Mouse (Mus musculus): ENCODE results near the gene Gm38431. TPM values are rescaled to one million over a fixed set of nuclear protein-coding genes. Genes with fewer than 3 reads are reported as not detected.
A peak's percentile ranks its signal among the peaks of the same experiment; 100 is the strongest.

Gene Gm38431
- polyA plus RNA-seq, 1 experiment from 2014 or later = 2.0 TPM

DNA sequence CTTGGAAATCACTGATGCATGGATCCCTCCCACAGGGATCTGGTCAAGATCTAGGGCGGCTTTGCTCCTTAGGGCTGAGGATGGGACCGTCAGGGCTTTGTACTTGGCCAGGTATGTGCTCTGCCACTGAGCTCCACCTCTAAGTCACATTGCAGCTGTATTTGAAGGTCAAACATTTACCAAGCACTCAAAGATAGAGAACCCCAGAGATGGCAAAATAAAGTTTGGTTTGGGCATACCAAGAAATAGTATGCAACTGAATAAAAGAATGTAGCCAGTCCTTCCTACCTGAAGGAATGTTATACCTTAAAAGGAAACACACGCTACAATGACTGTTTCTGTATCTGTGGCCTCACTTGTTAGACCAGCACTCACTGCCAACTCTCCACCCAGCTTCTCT is 70.4 kb downstream of the Gm38431 start:
- Histone ChIP-seq H3K9ac (ENCODE audit: low read length) (no peak overlapping the region), H3K4me1 (ENCODE audit: control insufficient read depth, insufficient read depth, low read length) (no peaks in the 10 kb centered on the region), H3K4me2 (ENCODE audit: low read depth, low read length) (no peak overlapping the region), H3K4me3 (ENCODE audit: low read length) (no peak overlapping the region), H3K9me3 (replicated peaks; ENCODE audit: control insufficient read depth, low read length) (no peaks in the 10 kb centered on the region), H3K27ac (ENCODE audit: low read length) (no peak overlapping the region), H3K36me3 (ENCODE audit: control insufficient read depth, insufficient read depth) (no peaks in the 10 kb centered on the region), H3K27me3 (ENCODE audit: control insufficient read depth, insufficient read depth, low read length) (peaks cover 11% of the 10 kb centered on the region)
- no peak for ATAC-seq (replicated peaks; ENCODE audit: extremely low read depth, insufficient read depth, low FRiP score)
- WGBS = 79% methylated on average over 3 of the region's 3 CpGs

DNA sequence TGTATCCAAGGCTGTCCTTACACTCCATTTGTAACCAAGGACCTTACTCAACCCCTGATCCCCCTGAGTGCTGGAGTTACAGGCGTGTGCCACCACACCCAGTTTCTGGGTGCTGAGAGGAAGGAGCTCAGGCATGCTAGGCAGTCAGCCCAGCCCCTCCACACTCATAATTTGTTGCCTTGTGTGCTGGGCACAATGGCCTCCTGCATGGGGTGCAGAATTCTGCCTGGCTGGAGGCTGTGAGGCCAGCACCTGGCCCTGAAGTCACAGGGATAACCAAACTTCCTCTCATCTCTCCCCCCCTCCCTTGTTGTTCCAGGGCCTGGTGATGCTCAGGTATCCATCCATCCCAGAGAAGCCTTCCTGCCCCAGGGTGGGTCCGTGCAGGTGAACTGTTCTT is 73.2 kb downstream of the Gm38431 start:
- H3K9ac ChIP-seq (ENCODE audit: low read length) = no peak overlapping the region
- H3K36me3 ChIP-seq (ENCODE audit: control insufficient read depth, insufficient read depth) = no peaks in the 10 kb centered on the region
- WGBS = 68% methylated on average over 2 of the region's 2 CpGs
- H3K9me3 ChIP-seq (replicated peaks; ENCODE audit: control insufficient read depth, low read length) = no peaks in the 10 kb centered on the region
- H3K4me2 ChIP-seq (ENCODE audit: low read depth, low read length) = no peak overlapping the region
- H3K4me3 ChIP-seq (ENCODE audit: low read length) = no peak overlapping the region
- ATAC-seq (replicated peaks; ENCODE audit: extremely low read depth, insufficient read depth, low FRiP score) = no peak
- H3K27ac ChIP-seq (ENCODE audit: low read length) = no peak overlapping the region
- peaks cover 21% of the 10 kb centered on the region for H3K27me3 ChIP-seq (ENCODE audit: control insufficient read depth, insufficient read depth, low read length)
- H3K4me1 ChIP-seq (ENCODE audit: control insufficient read depth, insufficient read depth, low read length) = peaks cover 13% of the 10 kb centered on the region

MicroRNAs within 50 kb of the gene (microRNA counts, 519-probe panel; counts per million panel counts)
- microRNA mmu-miR-1900 = 2,759 counts per million, percentile 72 among the panel's probes with 10 or more counts

Small RNA genes lying within 50 kb of the gene (microRNA-seq; reads per million reads assigned to microRNA genes)
- not detected for gene Mir1900
- gene Mir7082 = 1.2 reads per million

Other genes starting within 250 kb of the Gm38431 start
- gene A230050P20Rik, start 223.4 kb downstream of the Gm38431 start, polyA plus RNA-seq (2015; fragmentation: Nextera tagmentation; extraction: Ambion mirVana) = 11.4 and 13.4 TPM in 2 replicates
- 3.8 and 4.0 TPM in 2 replicates for gene Angptl6, start 212.3 kb downstream of the Gm38431 start, polyA plus RNA-seq (2015; fragmentation: Nextera tagmentation; extraction: Ambion mirVana)
- gene Ppan, start 203.8 kb downstream of the Gm38431 start, polyA plus RNA-seq (2015; fragmentation: Nextera tagmentation; extraction: Ambion mirVana) = 36.4 and 44.3 TPM in 2 replicates
- gene Eif3g, start 193.4 kb downstream of the Gm38431 start, polyA plus RNA-seq (2015; fragmentation: Nextera tagmentation; extraction: Ambion mirVana) = 208 and 209 TPM in 2 replicates
- gene Dnmt1, start 132.1 kb downstream of the Gm38431 start, polyA plus RNA-seq (2015; fragmentation: Nextera tagmentation; extraction: Ambion mirVana) = 56.1 and 63.1 TPM in 2 replicates
- gene S1pr2, start 115.2 kb downstream of the Gm38431 start, polyA plus RNA-seq (2015; fragmentation: Nextera tagmentation; extraction: Ambion mirVana) = 18.2 and 23.7 TPM in 2 replicates
- 170 and 173 TPM in 2 replicates for gene Mrpl4, start 89.3 kb downstream of the Gm38431 start, polyA plus RNA-seq (2015; fragmentation: Nextera tagmentation; extraction: Ambion mirVana)
- 23.8 and 29.6 TPM in 2 replicates for gene Icam1, start 76.0 kb downstream of the Gm38431 start, polyA plus RNA-seq (2015; fragmentation: Nextera tagmentation; extraction: Ambion mirVana)
- gene Icam4, start 62.6 kb downstream of the Gm38431 start, polyA plus RNA-seq (2015; fragmentation: Nextera tagmentation; extraction: Ambion mirVana) = 2.0 and 3.0 TPM in 2 replicates
- 0.08 TPM in 1 of 2 replicates, not detected in the other for gene Icam5, start 59.9 kb downstream of the Gm38431 start, polyA plus RNA-seq (2015; fragmentation: Nextera tagmentation; extraction: Ambion mirVana)
- gene Zglp1, start 24.9 kb downstream of the Gm38431 start, polyA plus RNA-seq (2015; fragmentation: Nextera tagmentation; extraction: Ambion mirVana) = 0.72 and 0.77 TPM in 2 replicates
- gene Gm49373, start 18.9 kb downstream of the Gm38431 start, polyA plus RNA-seq (2015; fragmentation: Nextera tagmentation; extraction: Ambion mirVana) = 0.22 and 0.56 TPM in 2 replicates
- 47.9 and 55.0 TPM in 2 replicates for gene Fdx1l, start 18.4 kb downstream of the Gm38431 start, polyA plus RNA-seq (2015; fragmentation: Nextera tagmentation; extraction: Ambion mirVana)
- 41.4 and 49.3 TPM in 2 replicates for gene Raver1, start within 50 bp of the Gm38431 start, polyA plus RNA-seq (2015; fragmentation: Nextera tagmentation; extraction: Ambion mirVana)
- 15.8 and 16.2 TPM in 2 replicates for gene Tyk2, start 39.2 kb upstream of the Gm38431 start, polyA plus RNA-seq (2015; fragmentation: Nextera tagmentation; extraction: Ambion mirVana)
- 226 and 279 TPM in 2 replicates for gene Cdc37, start 58.0 kb upstream of the Gm38431 start, polyA plus RNA-seq (2015; fragmentation: Nextera tagmentation; extraction: Ambion mirVana)
- gene Pde4a, start 73.7 kb upstream of the Gm38431 start, polyA plus RNA-seq (2015; fragmentation: Nextera tagmentation; extraction: Ambion mirVana) = 15.0 and 16.7 TPM in 2 replicates
- gene Keap1, start 147.4 kb upstream of the Gm38431 start, polyA plus RNA-seq (2015; fragmentation: Nextera tagmentation; extraction: Ambion mirVana) = 51.5 and 54.6 TPM in 2 replicates
- gene S1pr5, start 156.4 kb upstream of the Gm38431 start, polyA plus RNA-seq (2015; fragmentation: Nextera tagmentation; extraction: Ambion mirVana) = 0.09 and 0.16 TPM in 2 replicates
- 58.8 and 63.9 TPM in 2 replicates for gene Atg4d, start 173.3 kb upstream of the Gm38431 start, polyA plus RNA-seq (2015; fragmentation: Nextera tagmentation; extraction: Ambion mirVana)
- 10.5 and 13.2 TPM in 2 replicates for gene Kri1, start 196.0 kb upstream of the Gm38431 start, polyA plus RNA-seq (2015; fragmentation: Nextera tagmentation; extraction: Ambion mirVana)
- gene Cdkn2d, start 199.4 kb upstream of the Gm38431 start, polyA plus RNA-seq (2015; fragmentation: Nextera tagmentation; extraction: Ambion mirVana) = 105 and 110 TPM in 2 replicates
- gene Ap1m2, start 220.3 kb upstream of the Gm38431 start, polyA plus RNA-seq (2015; fragmentation: Nextera tagmentation; extraction: Ambion mirVana) = 5.3 and 5.7 TPM in 2 replicates
- gene Slc44a2, start 228.7 kb upstream of the Gm38431 start, polyA plus RNA-seq (2015; fragmentation: Nextera tagmentation; extraction: Ambion mirVana) = 74.4 and 75.1 TPM in 2 replicates